Mouse (Mus musculus): ENCODE measurements at regions not wholly inside any gene's neighbourhood (a gene's known extent, or its start where the extent isn't known, plus 50 kb on each side); places are given as distances from the start of the nearest gene placed in this dataset.
A peak's percentile ranks its signal among the peaks of the same experiment; 100 is the strongest.

GRCm38 (mm10) chr11:114283208-114283607 lies 216.4 kb upstream of the Sdk2 start:
- DNase-seq (ENCODE audit: low spot score) = peak; percentile 44
- H3K27ac ChIP-seq = no peak overlapping the region
- H3K9me3 ChIP-seq (replicated peaks) = no peaks in the 10 kb centered on the region
- H3K36me3 ChIP-seq = no peaks in the 10 kb centered on the region
- H3K27me3 ChIP-seq (ENCODE audit: low read depth, poor library complexity, severe bottlenecking) = peaks cover 9% of the 10 kb centered on the region
- WGBS = 49% methylated on average over 5 of the region's 5 CpGs
- no peak overlapping the region for H3K4me3 ChIP-seq
- H3K4me1 ChIP-seq = peaks cover 5% of the 10 kb centered on the region

GRCm38 (mm10) chr11:114282566-114282965 lies 215.7 kb upstream of the Sdk2 start:
- no peaks in the 10 kb centered on the region for H3K9me3 ChIP-seq (replicated peaks)
- no peak for DNase-seq (ENCODE audit: low spot score)
- peaks cover 9% of the 10 kb centered on the region for H3K27me3 ChIP-seq (ENCODE audit: low read depth, poor library complexity, severe bottlenecking)
- H3K27ac ChIP-seq = no peak overlapping the region
- H3K36me3 ChIP-seq = no peaks in the 10 kb centered on the region
- 69% methylated on average over 5 of the region's 5 CpGs for WGBS
- peaks cover 5% of the 10 kb centered on the region for H3K4me1 ChIP-seq
- H3K4me3 ChIP-seq = no peak overlapping the region

GRCm38 (mm10) chr11:114281846-114282245 lies 215.0 kb upstream of the Sdk2 start:
- Histone ChIP-seq H3K9me3 (replicated peaks) (no peaks in the 10 kb centered on the region), H3K4me1 (peaks cover 5% of the 10 kb centered on the region), H3K27me3 (ENCODE audit: low read depth, poor library complexity, severe bottlenecking) (peaks cover 9% of the 10 kb centered on the region), H3K36me3 (no peaks in the 10 kb centered on the region), H3K27ac (no peak overlapping the region), H3K4me3 (no peak overlapping the region)
- DNase-seq (ENCODE audit: low spot score) = no peak
- WGBS = 77% methylated on average over 9 of the region's 9 CpGs

GRCm38 (mm10) chr11:114281041-114281695 lies 214.3 kb upstream of the Sdk2 start:
- Histone ChIP-seq H3K27ac (no peak overlapping the region), H3K4me1 (peaks cover 5% of the 10 kb centered on the region), H3K4me3 (no peak overlapping the region), H3K9me3 (replicated peaks) (no peaks in the 10 kb centered on the region), H3K27me3 (ENCODE audit: low read depth, poor library complexity, severe bottlenecking) (peaks cover 9% of the 10 kb centered on the region), H3K36me3 (no peaks in the 10 kb centered on the region)
- WGBS = 85% methylated on average over 14 of the region's 14 CpGs
- no peak for DNase-seq (ENCODE audit: low spot score)

- DNase-seq (ENCODE audit: low spot score) = no peak
- 90% methylated on average over 26 of the region's 26 CpGs for WGBS
- no peak overlapping the region for H3K27ac ChIP-seq
These were observed 210.9 kb upstream of the Sdk2 start for GRCm38 (mm10) chr11:114277513-114278304.

GRCm38 (mm10) chr11:114270358-114271072 lies 203.7 kb upstream of the Sdk2 start:
- H3K4me1 ChIP-seq = 0 out of 2 replicates have a peak, but pooled peaks cover 3% of the 10 kb centered on the region
- no peak for DNase-seq (ENCODE audit: low spot score)
- H3K4me3 ChIP-seq = no peak overlapping the region
- 95% methylated on average over 10 of the region's 10 CpGs for WGBS
- no peak overlapping the region for H3K27ac ChIP-seq
- H3K36me3 ChIP-seq = no peaks in the 10 kb centered on the region
- 0 out of 2 replicates have a peak, but pooled peaks cover 11% of the 10 kb centered on the region for H3K27me3 ChIP-seq (ENCODE audit: low read depth, poor library complexity, severe bottlenecking)
- no peaks in the 10 kb centered on the region for H3K9me3 ChIP-seq (replicated peaks)

More at GRCm38 (mm10) chr11:114277513-114278304, 210.9 kb upstream of the Sdk2 start:
- Histone ChIP-seq H3K9me3 (replicated peaks) (no peaks in the 10 kb centered on the region), H3K27me3 (ENCODE audit: low read depth, poor library complexity, severe bottlenecking) (no peaks in the 10 kb centered on the region), H3K36me3 (no peaks in the 10 kb centered on the region), H3K4me3 (no peak overlapping the region), H3K4me1 (peaks cover 8% of the 10 kb centered on the region)

- H3K4me3 ChIP-seq = no peak overlapping the region
- H3K9me3 ChIP-seq (replicated peaks) = no peaks in the 10 kb centered on the region
- H3K4me1 ChIP-seq = peaks cover 6% of the 10 kb centered on the region
- DNase-seq (ENCODE audit: low spot score) = no peak
- 71% methylated on average over 4 of the region's 4 CpGs for WGBS
- H3K27ac ChIP-seq = no peak overlapping the region
- H3K36me3 ChIP-seq = no peaks in the 10 kb centered on the region
- no peaks in the 10 kb centered on the region for H3K27me3 ChIP-seq (ENCODE audit: low read depth, poor library complexity, severe bottlenecking)
These were observed 195.1 kb upstream of the Sdk2 start for GRCm38 (mm10) chr11:114261959-114262358.

GRCm38 (mm10) chr11:114258218-114258617 lies 191.4 kb upstream of the Sdk2 start:
- H3K36me3 ChIP-seq = no peaks in the 10 kb centered on the region
- H3K4me1 ChIP-seq = peaks cover 19% of the 10 kb centered on the region
- 91% methylated on average over 9 of the region's 9 CpGs for WGBS
- H3K27me3 ChIP-seq (ENCODE audit: low read depth, poor library complexity, severe bottlenecking) = 0 out of 2 replicates have a peak, but pooled peaks cover 7% of the 10 kb centered on the region
- no peak overlapping the region for H3K4me3 ChIP-seq
- no peak for DNase-seq (ENCODE audit: low spot score)
- H3K9me3 ChIP-seq (replicated peaks) = no peaks in the 10 kb centered on the region
- H3K27ac ChIP-seq = no peak overlapping the region

- 73% methylated on average over 6 of the region's 6 CpGs for WGBS
- Histone ChIP-seq H3K36me3 (no peaks in the 10 kb centered on the region), H3K4me3 (no peak overlapping the region), H3K27ac (no peak overlapping the region), H3K9me3 (replicated peaks) (no peaks in the 10 kb centered on the region), H3K4me1 (peaks cover 24% of the 10 kb centered on the region), H3K27me3 (ENCODE audit: low read depth, poor library complexity, severe bottlenecking) (0 out of 2 replicates have a peak, but pooled peaks cover 7% of the 10 kb centered on the region)
- DNase-seq (ENCODE audit: low spot score) = no peak
These were observed 190.9 kb upstream of the Sdk2 start for GRCm38 (mm10) chr11:114257756-114258155.

GRCm38 (mm10) chr11:114257061-114257460 lies 190.2 kb upstream of the Sdk2 start:
- 0 out of 2 replicates have a peak, but pooled peaks cover 7% of the 10 kb centered on the region for H3K27me3 ChIP-seq (ENCODE audit: low read depth, poor library complexity, severe bottlenecking)
- no peak overlapping the region for H3K27ac ChIP-seq
- peaks cover 31% of the 10 kb centered on the region for H3K4me1 ChIP-seq
- no peaks in the 10 kb centered on the region for H3K36me3 ChIP-seq
- no peak for DNase-seq (ENCODE audit: low spot score)
- H3K4me3 ChIP-seq = no peak overlapping the region
- 73% methylated on average over 4 of the region's 4 CpGs for WGBS
- H3K9me3 ChIP-seq (replicated peaks) = no peaks in the 10 kb centered on the region

- Histone ChIP-seq H3K4me3 (no peak overlapping the region), H3K27ac (0 out of 2 replicates have a peak overlapping the region, but pooled peaks have one; percentile 79), H3K4me1 (peaks cover 31% of the 10 kb centered on the region), H3K9me3 (replicated peaks) (no peaks in the 10 kb centered on the region), H3K36me3 (no peaks in the 10 kb centered on the region), H3K27me3 (ENCODE audit: low read depth, poor library complexity, severe bottlenecking) (0 out of 2 replicates have a peak, but pooled peaks cover 7% of the 10 kb centered on the region)
- no peak for DNase-seq (ENCODE audit: low spot score)
- 96% methylated on average over 1 of the region's 1 CpGs for WGBS
These were observed 187.5 kb upstream of the Sdk2 start for GRCm38 (mm10) chr11:114254344-114254743.

GRCm38 (mm10) chr11:114251614-114252013 lies 184.8 kb upstream of the Sdk2 start:
- peak overlapping the region; percentile 75; the same call in 1 of the 2 replicates for H3K27ac ChIP-seq
- 74% methylated on average over 7 of the region's 7 CpGs for WGBS
- peak; percentile 39 for DNase-seq (ENCODE audit: low spot score)

More at GRCm38 (mm10) chr11:114251614-114252013, 184.8 kb upstream of the Sdk2 start:
- H3K4me3 ChIP-seq = no peak overlapping the region
- peaks cover 33% of the 10 kb centered on the region for H3K4me1 ChIP-seq
- H3K27me3 ChIP-seq (ENCODE audit: low read depth, poor library complexity, severe bottlenecking) = peaks cover 29% of the 10 kb centered on the region
- H3K9me3 ChIP-seq (replicated peaks) = no peaks in the 10 kb centered on the region
- H3K36me3 ChIP-seq = no peaks in the 10 kb centered on the region
